Comparison of ENCODE assay signal across 12 mouse cellular contexts in the genomic region with DNA sequence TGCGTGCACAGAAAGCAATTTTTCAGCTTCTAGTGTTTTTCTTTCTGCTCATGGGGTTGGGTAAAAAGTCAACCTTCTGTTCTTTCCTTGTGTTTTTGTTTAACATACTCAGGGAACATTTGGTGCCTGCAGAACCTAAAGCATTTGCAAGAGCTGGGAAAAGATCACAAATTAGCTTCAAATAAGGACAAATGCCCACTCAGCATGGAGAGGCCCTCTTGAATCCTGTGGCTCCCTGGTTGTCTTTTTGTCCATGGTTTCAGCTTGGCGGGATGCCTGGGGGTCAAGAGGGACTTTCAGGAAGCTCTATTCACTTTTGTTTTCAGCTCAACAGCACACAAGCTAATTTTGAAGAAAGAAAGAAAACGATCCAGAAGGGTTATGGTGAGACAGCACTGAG.
DNase-seq lines count a peak whose midpoint lies in the region; ATAC-seq lines count a peak whose summit lies in the region.
"Had no signal": no experiment of that assay in that cellular context is flagged by ENCODE, and none has a peak within 500 bp of the region (broad histone marks: within the 10 kb centered on the region; RNA-seq: fewer than 3 reads in every experiment).

No protein-coding gene starts in this region.

- intact Hi-C loops in left cerebral cortex, postnatal 4 days (cut with DNase I): no loop called here
- intact Hi-C loops in left cerebral cortex, postnatal 36 days (cut with DNase I): no loop called here

- ATAC-seq in monocyte, adult 5-6 weeks (replicated peaks; ENCODE audit: insufficient number of reproducible peaks, low FRiP score, low TSS enrichment, poor library complexity, severe bottlenecking): no peak
- ATAC-seq: midbrain, embryonic 15.5 days had no signal

- peak; percentile 10 to 12 for DNase-seq in cerebellum, adult 18-20 months
- no peak for DNase-seq in cerebellum, adult 11 months
- peak; percentile 44 for DNase-seq in left cerebral cortex, postnatal 4 days
- no peak for DNase-seq in left cerebral cortex, postnatal 36 days (ENCODE audit: low spot score in 2 of 2)
- peak; percentile 19 to 20 for DNase-seq in layer of hippocampus, adult 8-10 months (ENCODE audit: low spot score in 2 of 2)
- peak; percentile 72 for DNase-seq in lung, postnatal 25 days (ENCODE audit: low spot score)
- DNase-seq in adrenal gland, adult 2 months: no peak
- DNase-seq: gastrocnemius, postnatal 25 days; lung, embryonic 14.5 days; thymus, postnatal 25 days had no signal

Comparison
In these comparisons a context has a peak if more than half of its experiments do, and no peak if none do; other contexts are left out.
1. DNase-seq: peak in cerebellum, adult 18-20 months (2 of 2), left cerebral cortex, postnatal 4 days (single experiment), layer of hippocampus, adult 8-10 months (2 of 2) and lung, postnatal 25 days (single experiment); none in cerebellum, adult 11 months (single experiment), left cerebral cortex, postnatal 36 days (0 of 2) and adrenal gland, adult 2 months (single experiment).